Mouse (Mus musculus): ENCODE measurements around the gene Mob3c.

DNA sequence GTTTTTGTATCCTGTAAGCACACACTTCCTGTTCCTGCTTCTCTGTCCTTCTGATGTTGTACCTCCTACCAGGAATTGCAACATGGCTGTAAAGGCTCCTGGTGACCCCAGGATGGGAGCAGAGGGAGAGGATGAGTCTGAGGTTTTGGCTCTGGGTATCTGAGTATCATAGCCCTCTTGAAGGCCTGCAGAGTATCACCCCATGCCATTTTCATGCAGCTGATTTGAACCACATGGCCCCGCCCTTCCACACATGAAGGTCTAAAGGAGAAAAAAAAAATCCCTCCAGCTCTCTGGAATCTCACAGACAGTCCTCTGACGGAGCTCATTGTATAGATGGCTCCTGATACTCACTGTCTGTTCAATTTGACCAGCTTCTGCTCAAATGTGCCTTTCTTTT is 22.2 kb downstream of the Mob3c start:
- TF ChIP-seq GATA1 (IDR thresholded peaks at IDR 0.05; ENCODE audit: borderline replicate concordance, low read length) (no peak), FLI1 (IDR thresholded peaks at IDR 0.05; ENCODE audit: low read length) (no peak)

Measured in megakaryocyte, embryonic 14.5 days (primary cell).